Mouse (Mus musculus): ENCODE data around the gene Mrpl43. TPM values are rescaled to one million over a fixed set of nuclear protein-coding genes. Genes with fewer than 3 reads are reported as not detected.
A peak's percentile ranks its signal among the peaks of the same experiment; 100 is the strongest.

The Mrpl43 gene
- polyA plus RNA-seq (2014; fragmentation: Nextera tagmentation; extraction: Ambion mirVana) = 67.1 and 68.4 TPM in 2 replicates

DNA sequence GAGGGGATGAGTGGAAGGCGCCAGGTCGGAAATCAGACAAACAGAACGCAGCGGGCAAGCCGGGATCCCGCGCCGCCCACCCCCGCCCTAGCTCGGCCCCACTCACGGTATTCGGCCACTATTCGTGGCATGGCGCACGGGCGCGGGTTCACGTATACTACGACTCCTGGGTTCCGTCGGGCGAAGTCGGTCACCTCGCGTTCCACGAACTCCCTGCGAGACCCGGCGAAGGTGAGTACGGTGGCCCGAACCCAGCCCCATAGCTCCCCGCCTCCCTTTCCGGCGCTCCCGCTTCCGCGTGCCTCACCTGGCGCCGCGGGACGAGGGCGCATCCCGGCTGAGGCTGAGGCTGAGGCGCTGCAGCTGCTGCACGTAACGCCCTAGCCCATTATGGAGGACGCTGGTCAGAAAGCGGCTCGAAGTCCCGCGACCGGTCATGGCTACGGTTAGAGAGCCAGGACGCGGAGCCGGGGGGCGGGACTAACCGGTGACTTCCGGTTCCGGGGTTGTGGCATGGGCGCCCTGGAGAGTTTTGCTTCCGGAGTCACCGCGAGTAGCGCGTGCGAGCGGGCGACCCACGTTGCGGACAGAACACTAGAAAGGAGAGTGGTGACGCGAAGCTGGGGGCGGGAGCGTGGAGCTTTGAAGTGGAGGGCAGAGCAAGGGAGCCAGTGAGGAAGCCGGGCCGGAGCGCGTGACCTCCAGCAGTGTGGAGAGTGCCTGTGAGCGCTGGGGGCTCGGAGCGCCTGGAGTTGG is at the start of gene Mrpl43:
Mrpl43 (minus strand) TSS at position 486 of the 756 bp plus-strand sequence.
- ATAC-seq (peak; percentile 95), DNase-seq (ENCODE audit: low spot score) (peak; percentile 93)
- peak within 1 kb of the TSS; percentile 67 for H3K27ac ChIP-seq (ENCODE audit: low read depth, low read length)
- WGBS = 1% methylated on average over 71 of the region's 82 CpGs
- H3K27me3 ChIP-seq (replicated peaks; ENCODE audit: control insufficient read depth, insufficient read depth, low read length) = no peaks in the 10 kb centered on the region
- peak within 1 kb of the TSS; percentile 69 for H3K4me2 ChIP-seq (ENCODE audit: low read length)
- H3K9ac ChIP-seq (ENCODE audit: low read length) = peak within 1 kb of the TSS; percentile 78
- H3K4me3 ChIP-seq (ENCODE audit: low read depth, low read length) = peak within 1 kb of the TSS; percentile 63
- peaks cover 50% of the 10 kb centered on the region for H3K36me3 ChIP-seq (ENCODE audit: control insufficient read depth, insufficient read depth, low read length)
- H3K4me1 ChIP-seq (ENCODE audit: control insufficient read depth, insufficient read depth, low read length) = peaks cover 18% of the 10 kb centered on the region
- H3K9me3 ChIP-seq (replicated peaks; ENCODE audit: control insufficient read depth, low read length) = no peaks in the 10 kb centered on the region

DNA sequence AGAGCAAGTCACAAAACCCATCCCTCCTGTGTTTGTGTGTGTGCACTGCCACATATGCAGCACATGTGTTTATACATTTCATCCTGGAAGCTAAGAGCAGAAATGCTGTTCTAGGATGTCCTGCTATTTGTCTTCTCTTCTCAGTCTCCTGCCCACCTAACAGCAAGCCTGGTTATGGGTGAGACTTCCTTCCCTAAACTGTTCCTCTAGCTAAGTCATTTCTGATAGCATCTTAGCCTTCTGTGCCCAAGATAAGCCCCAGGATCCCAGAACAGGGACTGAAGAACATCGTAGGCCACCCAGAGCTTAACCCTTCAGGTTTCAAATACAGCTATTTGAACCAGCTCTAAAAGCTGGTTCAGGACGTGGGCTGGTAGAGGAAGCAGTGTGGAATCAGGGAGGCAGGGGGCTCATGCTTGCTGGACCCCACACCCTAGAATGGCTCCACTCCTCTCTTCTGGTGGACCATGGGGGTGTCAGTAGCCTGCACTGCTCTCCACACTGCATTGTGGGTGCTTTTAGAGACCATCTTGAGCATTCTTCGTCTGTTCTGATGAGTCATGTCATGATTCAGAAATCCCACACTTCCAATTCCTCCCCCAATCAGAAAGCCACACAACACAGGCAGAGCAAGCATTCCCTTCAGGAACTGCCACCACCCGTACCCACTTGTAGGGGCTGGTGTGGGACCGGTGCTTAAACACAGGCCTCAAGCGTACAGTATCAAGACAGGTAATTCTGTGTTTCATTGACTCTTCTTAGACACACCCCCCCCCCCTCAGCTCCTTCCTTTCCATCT is 48.8 kb upstream of the Mrpl43 start:
- Histone ChIP-seq H3K27ac (ENCODE audit: low read depth, low read length) (no peak overlapping the region), H3K4me1 (ENCODE audit: control insufficient read depth, insufficient read depth, low read length) (peaks cover 14% of the 10 kb centered on the region), H3K9ac (ENCODE audit: low read length) (no peak overlapping the region), H3K4me3 (ENCODE audit: low read depth, low read length) (no peak overlapping the region), H3K27me3 (replicated peaks; ENCODE audit: control insufficient read depth, insufficient read depth, low read length) (no peaks in the 10 kb centered on the region), H3K9me3 (replicated peaks; ENCODE audit: control insufficient read depth, low read length) (no peaks in the 10 kb centered on the region), H3K4me2 (ENCODE audit: low read length) (no peak overlapping the region), H3K36me3 (ENCODE audit: control insufficient read depth, insufficient read depth, low read length) (peaks cover 50% of the 10 kb centered on the region)
- 88% methylated on average over 6 of the region's 6 CpGs for whole genome bisulfite sequencing
- no peak for DNase-seq (ENCODE audit: low spot score)
- no peak for ATAC-seq

- DNase-seq (ENCODE audit: low spot score) (no peak), ATAC-seq (no peak)
- WGBS = 88% methylated on average over 8 of the region's 8 CpGs
- no peak overlapping the region for H3K27ac ChIP-seq (ENCODE audit: low read depth, low read length)
- H3K9me3 ChIP-seq (replicated peaks; ENCODE audit: control insufficient read depth, low read length) = no peaks in the 10 kb centered on the region
- no peak overlapping the region for H3K4me3 ChIP-seq (ENCODE audit: low read depth, low read length)
- no peaks in the 10 kb centered on the region for H3K27me3 ChIP-seq (replicated peaks; ENCODE audit: control insufficient read depth, insufficient read depth, low read length)
- peaks cover 22% of the 10 kb centered on the region for H3K4me1 ChIP-seq (ENCODE audit: control insufficient read depth, insufficient read depth, low read length)
- H3K9ac ChIP-seq (ENCODE audit: low read length) = no peak overlapping the region
- no peak overlapping the region for H3K4me2 ChIP-seq (ENCODE audit: low read length)
- peaks cover 59% of the 10 kb centered on the region for H3K36me3 ChIP-seq (ENCODE audit: control insufficient read depth, insufficient read depth, low read length)
Observed at GRCm38 (mm10) chr19:45053451-45053850, 47.2 kb upstream of the Mrpl43 start.

- H3K27me3 ChIP-seq (replicated peaks; ENCODE audit: control insufficient read depth, insufficient read depth, low read length) = peaks cover 6% of the 10 kb centered on the region; the same call in 1 of the 2 replicates
- DNase-seq (ENCODE audit: low spot score) = no peak
- H3K4me3 ChIP-seq (ENCODE audit: low read depth, low read length) = no peak overlapping the region
- H3K4me2 ChIP-seq (ENCODE audit: low read length) = peak overlapping the region; percentile 68; the same call in 1 of the 2 replicates
- H3K9ac ChIP-seq (ENCODE audit: low read length) = no peak overlapping the region
- no peak for ATAC-seq
- H3K36me3 ChIP-seq (ENCODE audit: control insufficient read depth, insufficient read depth, low read length) = peaks cover 49% of the 10 kb centered on the region
- peaks cover 28% of the 10 kb centered on the region for H3K4me1 ChIP-seq (ENCODE audit: control insufficient read depth, insufficient read depth, low read length)
- H3K27ac ChIP-seq (ENCODE audit: low read depth, low read length) = no peak overlapping the region
- 81% methylated on average over 9 of the region's 9 CpGs for WGBS
- H3K9me3 ChIP-seq (replicated peaks; ENCODE audit: control insufficient read depth, low read length) = no peaks in the 10 kb centered on the region
Observed at GRCm38 (mm10) chr19:45049523-45049922, 43.3 kb upstream of the Mrpl43 start.

DNA sequence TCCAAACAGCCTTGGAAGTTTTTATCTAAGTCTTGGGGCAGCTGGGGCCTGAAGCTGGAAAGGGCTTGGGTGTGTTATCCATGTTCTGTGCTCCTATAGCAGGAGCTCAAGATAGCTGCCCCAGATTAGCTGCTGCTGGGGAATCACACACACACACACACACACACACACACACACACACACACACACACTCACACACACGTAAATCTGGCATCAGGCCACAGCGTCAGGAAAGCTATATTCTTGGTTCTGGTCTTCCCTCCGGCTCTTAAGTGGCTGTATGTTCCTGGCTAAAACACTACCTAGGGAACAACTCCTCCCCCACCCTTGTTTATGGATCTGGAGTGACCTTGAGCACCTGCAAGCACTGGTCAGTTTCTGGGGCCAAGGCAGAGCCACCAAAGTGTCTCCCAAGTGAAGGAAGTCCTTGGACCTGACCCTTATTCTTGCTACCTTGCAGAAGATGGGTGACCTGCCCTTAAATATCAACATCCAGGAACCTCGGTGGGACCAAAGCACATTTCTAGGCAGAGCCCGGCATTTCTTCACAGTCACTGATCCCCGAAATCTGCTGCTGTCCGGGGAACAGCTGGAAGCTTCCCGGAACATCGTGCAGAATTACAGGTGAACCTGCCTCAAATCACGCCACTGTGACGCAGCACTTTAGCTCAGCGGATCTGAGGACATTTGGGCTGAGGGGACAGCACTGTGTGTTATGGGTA is 42.6 kb upstream of the Mrpl43 start:
- peak overlapping the region; percentile 51 for H3K4me3 ChIP-seq (ENCODE audit: low read depth, low read length)
- ATAC-seq = no peak
- DNase-seq (ENCODE audit: low spot score) = no peak
- H3K9me3 ChIP-seq (replicated peaks; ENCODE audit: control insufficient read depth, low read length) = no peaks in the 10 kb centered on the region
- WGBS = 82% methylated on average over 12 of the region's 12 CpGs
- peaks cover 43% of the 10 kb centered on the region for H3K36me3 ChIP-seq (ENCODE audit: control insufficient read depth, insufficient read depth, low read length)
- H3K27me3 ChIP-seq (replicated peaks; ENCODE audit: control insufficient read depth, insufficient read depth, low read length) = peaks cover 6% of the 10 kb centered on the region; the same call in 1 of the 2 replicates
- peak overlapping the region; percentile 90 for H3K27ac ChIP-seq (ENCODE audit: low read depth, low read length)
- H3K9ac ChIP-seq (ENCODE audit: low read length) = peak overlapping the region; percentile 77
- peak overlapping the region; percentile 68 for H3K4me2 ChIP-seq (ENCODE audit: low read length)
- peaks cover 28% of the 10 kb centered on the region for H3K4me1 ChIP-seq (ENCODE audit: control insufficient read depth, insufficient read depth, low read length)

- H3K4me3 ChIP-seq (ENCODE audit: low read depth, low read length) = peak overlapping the region; percentile 51
- H3K4me1 ChIP-seq (ENCODE audit: control insufficient read depth, insufficient read depth, low read length) = peaks cover 28% of the 10 kb centered on the region
- H3K4me2 ChIP-seq (ENCODE audit: low read length) = peak overlapping the region; percentile 68
- no peaks in the 10 kb centered on the region for H3K9me3 ChIP-seq (replicated peaks; ENCODE audit: control insufficient read depth, low read length)
- H3K36me3 ChIP-seq (ENCODE audit: control insufficient read depth, insufficient read depth, low read length) = peaks cover 36% of the 10 kb centered on the region
- ATAC-seq (peak; percentile 60), DNase-seq (ENCODE audit: low spot score) (peak; percentile 65)
- 41% methylated on average over 11 of the region's 11 CpGs for WGBS
- peak overlapping the region; percentile 90 for H3K27ac ChIP-seq (ENCODE audit: low read depth, low read length)
- H3K27me3 ChIP-seq (replicated peaks; ENCODE audit: control insufficient read depth, insufficient read depth, low read length) = peaks cover 6% of the 10 kb centered on the region; the same call in 1 of the 2 replicates
- peak overlapping the region; percentile 77 for H3K9ac ChIP-seq (ENCODE audit: low read length)
Observed at GRCm38 (mm10) chr19:45047935-45048643, 41.8 kb upstream of the Mrpl43 start.

- peak within 1 kb of the TSS; percentile 51 for H3K4me3 ChIP-seq (ENCODE audit: low read depth, low read length)
- DNase-seq (ENCODE audit: low spot score) (peak; percentile 93), ATAC-seq (peak; percentile 89)
- H3K27ac ChIP-seq (ENCODE audit: low read depth, low read length) = peak within 1 kb of the TSS; percentile 90
- no peaks in the 10 kb centered on the region for H3K9me3 ChIP-seq (replicated peaks; ENCODE audit: control insufficient read depth, low read length)
- peaks cover 30% of the 10 kb centered on the region for H3K36me3 ChIP-seq (ENCODE audit: control insufficient read depth, insufficient read depth, low read length)
- H3K4me1 ChIP-seq (ENCODE audit: control insufficient read depth, insufficient read depth, low read length) = peaks cover 28% of the 10 kb centered on the region
- peaks cover 6% of the 10 kb centered on the region; the same call in 1 of the 2 replicates for H3K27me3 ChIP-seq (replicated peaks; ENCODE audit: control insufficient read depth, insufficient read depth, low read length)
- under 1% methylated on average over 26 of the region's 26 CpGs for WGBS
- H3K4me2 ChIP-seq (ENCODE audit: low read length) = peak within 1 kb of the TSS; percentile 68
- H3K9ac ChIP-seq (ENCODE audit: low read length) = peak within 1 kb of the TSS; percentile 77
Observed at GRCm38 (mm10) chr19:45047417-45047934, 41.2 kb upstream of the Mrpl43 start, which contains the start of gene Sfxn3. Sfxn3 (plus strand) TSS chr19:45047503.

All from forebrain, embryonic 14.5 days (tissue).